8 mouse cellular contexts compared by ENCODE assay signal in the genomic region with DNA sequence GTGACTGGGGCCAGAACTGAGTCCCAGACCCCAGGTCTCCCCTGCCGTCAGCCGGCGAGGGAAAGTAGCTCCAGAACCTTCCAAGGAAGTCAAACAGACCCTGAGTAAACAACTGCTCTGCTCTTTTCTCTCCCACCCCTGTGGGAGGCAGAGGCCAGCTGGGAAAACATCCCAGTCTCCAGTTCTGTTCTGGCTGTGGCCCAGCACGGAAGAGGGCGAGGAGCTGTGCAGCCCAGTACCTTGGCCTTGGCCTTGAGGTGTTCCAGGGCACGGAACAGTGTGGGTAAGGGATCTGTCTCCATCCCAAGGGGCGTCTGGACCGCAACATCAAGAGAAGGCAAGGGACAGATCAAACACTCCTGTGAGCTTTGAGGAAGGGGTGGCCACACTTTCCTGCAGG. TPM values are rescaled to one million over a fixed set of nuclear protein-coding genes. Genes with fewer than 3 reads are reported as not detected.
DNase-seq lines count a peak whose midpoint lies in the region; ATAC-seq and TF ChIP-seq lines count a peak whose summit lies in the region.

No protein-coding gene starts in this region.

- H3K27ac ChIP-seq in layer of hippocampus, adult 2 months = peak overlapping the region; percentile 79
- peak overlapping the region; percentile 46; the same call in 1 of the 2 replicates for H3K27ac ChIP-seq in heart, embryonic 11.5 days (ENCODE audit: low read depth, low read length)
- peak overlapping the region; percentile 67 for H3K27ac ChIP-seq in kidney, postnatal 0 days

- no peak for TF ChIP-seq CTCF in layer of hippocampus, adult 2 months (conservative IDR thresholded peaks at IDR 0.05)
- TF ChIP-seq CTCF in kidney, postnatal 0 days (IDR thresholded peaks at IDR 0.05; ENCODE audit: low read depth) = no peak

- no peak for ATAC-seq in heart, embryonic 11.5 days (replicated peaks; ENCODE audit: insufficient number of reproducible peaks, low FRiP score, low TSS enrichment)
- peak; percentile 50 for ATAC-seq in kidney, postnatal 0 days (replicated peaks; ENCODE audit: low FRiP score, low read depth)

- 53% methylated on average over 8 of the region's 8 CpGs for WGBS in heart, embryonic 11.5 days (ENCODE audit: insufficient replicate concordance)
- WGBS in kidney, postnatal 0 days = 31% methylated on average over 8 of the region's 8 CpGs

- no peaks in the 10 kb centered on the region for H3K9me3 ChIP-seq in heart, embryonic 11.5 days (replicated peaks; ENCODE audit: control insufficient read depth, low read length)
- no peaks in the 10 kb centered on the region for H3K9me3 ChIP-seq in kidney, postnatal 0 days (replicated peaks; ENCODE audit: low read length)

- H3K4me2 ChIP-seq in heart, embryonic 11.5 days = no peak overlapping the region
- H3K4me2 ChIP-seq in kidney, postnatal 0 days (ENCODE audit: low read length) = no peak overlapping the region

- H3K9ac ChIP-seq in heart, embryonic 11.5 days (ENCODE audit: low read depth, low read length) = no peak overlapping the region
- peak overlapping the region; percentile 23; the same call in 1 of the 2 replicates for H3K9ac ChIP-seq in kidney, postnatal 0 days (ENCODE audit: low read depth, low read length)

- no peaks in the 10 kb centered on the region for H3K36me3 ChIP-seq in heart, embryonic 11.5 days (ENCODE audit: control insufficient read depth, insufficient read depth, low read length)
- H3K36me3 ChIP-seq in kidney, postnatal 0 days (ENCODE audit: insufficient read depth, low read length) = no peaks in the 10 kb centered on the region

- no peaks in the 10 kb centered on the region for H3K27me3 ChIP-seq in heart, embryonic 11.5 days (ENCODE audit: control insufficient read depth, insufficient read depth, low read length)
- H3K27me3 ChIP-seq in kidney, postnatal 0 days (ENCODE audit: insufficient read depth, low read length) = no peaks in the 10 kb centered on the region

- no peak for DNase-seq in layer of hippocampus, adult 2 months (ENCODE audit: low spot score in 2 of 2)
- DNase-seq in layer of hippocampus, postnatal 14 days (ENCODE audit: low spot score in 2 of 2) = no peak
- DNase-seq in kidney, postnatal 0 days (ENCODE audit: low spot score) = peak; percentile 79
- DNase-seq in ovary, postnatal 36 days (ENCODE audit: low spot score) = peak; percentile 76
- no peak for DNase-seq in embryo, embryonic 11 days
- no peak for DNase-seq in layer of hippocampus, postnatal 25 days (ENCODE audit: extremely low spot score in 1 of 2, low spot score in 1 of 2)
- DNase-seq in frontal cortex, postnatal 14 days (ENCODE audit: low spot score in 2 of 2) = no peak

- H3K4me3 ChIP-seq in layer of hippocampus, adult 2 months = no peak overlapping the region
- H3K4me3 ChIP-seq in heart, embryonic 11.5 days (ENCODE audit: low read depth, low read length) = no peak overlapping the region
- no peak overlapping the region for H3K4me3 ChIP-seq in kidney, postnatal 0 days (replicated peaks; ENCODE audit: low read depth, low read length)

- H3K4me1 ChIP-seq in heart, embryonic 11.5 days (ENCODE audit: control insufficient read depth, insufficient read depth, low read length) = peaks cover 5% of the 10 kb centered on the region; the same call in 1 of the 2 replicates
- H3K4me1 ChIP-seq in kidney, postnatal 0 days (replicated peaks; ENCODE audit: insufficient read depth, low read length) = 0 out of 2 replicates have a peak, but pooled peaks cover 5% of the 10 kb centered on the region

RNA-seq across cellular contexts. Expression of a gene that starts 14.6 kb away (rescaled TPM):
- 10 to 100 TPM; 66.5 to 68.7 TPM for total RNA-seq in layer of hippocampus, adult 2 months (2021)
- total RNA-seq in layer of hippocampus, postnatal 14 days (2021) = 100 to 1,000 TPM; 133 to 140 TPM
- polyA plus RNA-seq in heart, embryonic 11.5 days (2014; fragmentation: Nextera tagmentation; extraction: Ambion mirVana) = 17.0 and 18.4 TPM in 2 replicates
- 9.2 and 10.2 TPM in 2 replicates for polyA plus RNA-seq in kidney, postnatal 0 days (2015; fragmentation: Nextera tagmentation; extraction: Ambion mirVana)
- 10 to 100 TPM; 66.6 to 75.5 TPM for total RNA-seq in layer of hippocampus, postnatal 25 days (2021)

RNA-seq across cellular contexts. Expression of a gene that starts 22.6 kb away (rescaled TPM):
- not detected for total RNA-seq in layer of hippocampus, adult 2 months (2021)
- not detected for total RNA-seq in layer of hippocampus, postnatal 14 days (2021)
- polyA plus RNA-seq in heart, embryonic 11.5 days (2014; fragmentation: Nextera tagmentation; extraction: Ambion mirVana) = 0.17 TPM in 1 of 2 replicates, not detected in the other
- 0.12 and 0.23 TPM in 2 replicates for polyA plus RNA-seq in kidney, postnatal 0 days (2015; fragmentation: Nextera tagmentation; extraction: Ambion mirVana)
- total RNA-seq in layer of hippocampus, postnatal 25 days (2021) = not detected

RNA-seq across cellular contexts. Expression of a gene that starts 27.4 kb away (rescaled TPM):
- 10 to 100 TPM; 32.7 to 61.0 TPM for total RNA-seq in layer of hippocampus, adult 2 months (2021)
- 10 to 100 TPM; 27.1 to 43.0 TPM for total RNA-seq in layer of hippocampus, postnatal 14 days (2021)
- polyA plus RNA-seq in heart, embryonic 11.5 days (2014; fragmentation: Nextera tagmentation; extraction: Ambion mirVana) = 39.7 and 40.1 TPM in 2 replicates
- polyA plus RNA-seq in kidney, postnatal 0 days (2015; fragmentation: Nextera tagmentation; extraction: Ambion mirVana) = 23.1 and 24.6 TPM in 2 replicates
- 10 to 100 TPM; 39.4 to 41.7 TPM for total RNA-seq in layer of hippocampus, postnatal 25 days (2021)

Comparison
In these comparisons a context has a peak if more than half of its experiments do, and no peak if none do; other contexts are left out.
1. DNase-seq: peak in kidney, postnatal 0 days (single experiment) and ovary, postnatal 36 days (single experiment); none in layer of hippocampus, adult 2 months (0 of 2), layer of hippocampus, postnatal 14 days (0 of 2), embryo, embryonic 11 days (single experiment), layer of hippocampus, postnatal 25 days (0 of 2) and frontal cortex, postnatal 14 days (0 of 2).
2. Peak in every context shown above with its lines, with median percentiles within 50 percentile points of each other: H3K27ac ChIP-seq.